Mouse (Mus musculus) heart, embryonic 16.5 days (tissue): Measurements from ENCODE around the gene Ppp5c. TPM values are rescaled to one million over a fixed set of nuclear protein-coding genes. Genes with fewer than 3 reads are reported as not detected.

ENCODE experiments used
- ATAC-seq: fragments of 200-750 bp; cut with Nextera tagmentation; replicated peaks from 2 replicates; pipeline ENCODE4 v1.8.0; 2017; ENCODE audit warnings: moderate number of reproducible peaks; ENCODE audit not compliant: insufficient read depth, low FRiP score; ENCODE audit errors: extremely low read depth
- H3K27ac ChIP-seq: fragments of 300-500 bp; sonication (generic); 2 replicates; pipeline ENCODE4 v1.5.1; 2014; ENCODE audit warnings: mild to moderate bottlenecking, low read length, control low read depth, moderate library complexity
- H3K27me3 ChIP-seq: fragments of 300-500 bp; sonication (generic); 2 replicates; pipeline ENCODE4 v1.6.1; 2014; ENCODE audit warnings: low read length, mixed read lengths; ENCODE audit not compliant: control insufficient read depth, insufficient read depth
- H3K36me3 ChIP-seq: fragments of 300-500 bp; sonication (generic); 2 replicates; pipeline ENCODE4 v1.6.1; 2014; ENCODE audit not compliant: control insufficient read depth, insufficient read depth
- H3K4me1 ChIP-seq: fragments of 300-500 bp; sonication (generic); 2 replicates; pipeline ENCODE4 v1.6.1; 2014; ENCODE audit warnings: low read length, mixed read lengths; ENCODE audit not compliant: control insufficient read depth, insufficient read depth
- H3K4me2 ChIP-seq: fragments of 300-500 bp; sonication (generic); 2 replicates; pipeline ENCODE4 v1.6.1; 2014; ENCODE audit warnings: low read depth, mild to moderate bottlenecking, control low read depth, low read length
- H3K4me3 ChIP-seq: fragments of 300-500 bp; sonication (generic); 2 replicates; pipeline ENCODE4 v1.5.1; 2014; ENCODE audit warnings: mild to moderate bottlenecking, control low read depth, low read length
- H3K9ac ChIP-seq: fragments of 300-500 bp; sonication (generic); 2 replicates; pipeline ENCODE4 v1.6.1; 2014; ENCODE audit warnings: low read length, control low read depth
- H3K9me3 ChIP-seq: fragments of 300-500 bp; sonication (generic); replicated peaks from 2 replicates; pipeline ENCODE4 v1.6.1; 2016; ENCODE audit warnings: low read length; ENCODE audit not compliant: control insufficient read depth
- WGBS: fragments of 180-500 bp; shearing (Covaris S2); extraction: QIAGEN DNeasy Blood & Tissue Kit; methylation state at CpG from one replicate; pipeline ENCODE4 v1.1.7; 2014; 5-methylcytosine and 5-hydroxymethylcytosine counted together
- polyA plus RNA-seq: library from polyadenylated mRNA; unstranded; fragments of >200 nt; fragmentation: Nextera tagmentation; extraction: Ambion mirVana; gene quantifications from 2 replicates; pipeline ENCODE4 v1.2.1, GENCODE M21; 2015

Gene Ppp5c
- polyA plus RNA-seq, 1 experiment from 2014 or later, result 108 TPM

GRCm38 (mm10) chr7:17009326-17010009 lies 18.3 kb downstream of the Ppp5c start:
- H3K4me3 ChIP-seq, result no peak overlapping the region
- no peak overlapping the region for H3K27ac ChIP-seq
- no peaks in the 10 kb centered on the region for H3K4me1 ChIP-seq
- ATAC-seq, result no peak
- peaks cover 88% of the 10 kb centered on the region for H3K36me3 ChIP-seq
- no peak overlapping the region for H3K9ac ChIP-seq
- H3K4me2 ChIP-seq, result no peak overlapping the region
- H3K27me3 ChIP-seq, result no peaks in the 10 kb centered on the region
- WGBS, result 88% methylated on average over 16 of the region's 16 CpGs
- no peaks in the 10 kb centered on the region for H3K9me3 ChIP-seq

GRCm38 (mm10) chr7:17007300-17007699 lies 20.4 kb downstream of the Ppp5c start:
- WGBS, result 74% methylated on average over 4 of the region's 4 CpGs
- Histone ChIP-seq H3K4me3 (no peak overlapping the region), H3K4me1 (0 out of 2 replicates have a peak, but pooled peaks cover 3% of the 10 kb centered on the region), H3K9me3 (no peaks in the 10 kb centered on the region), H3K27me3 (no peaks in the 10 kb centered on the region), H3K4me2 (no peak overlapping the region), H3K9ac (no peak overlapping the region), H3K27ac (no peak overlapping the region), H3K36me3 (peaks cover 73% of the 10 kb centered on the region)
- no peak for ATAC-seq

GRCm38 (mm10) chr7:17004716-17005115 lies 23.0 kb downstream of the Ppp5c start:
- Histone ChIP-seq H3K36me3 (peaks cover 64% of the 10 kb centered on the region), H3K4me1 (0 out of 2 replicates have a peak, but pooled peaks cover 3% of the 10 kb centered on the region), H3K27ac (no peak overlapping the region), H3K4me3 (no peak overlapping the region), H3K27me3 (no peaks in the 10 kb centered on the region), H3K4me2 (no peak overlapping the region), H3K9ac (no peak overlapping the region), H3K9me3 (no peaks in the 10 kb centered on the region)
- 80% methylated on average over 7 of the region's 7 CpGs for WGBS
- ATAC-seq, result no peak

GRCm38 (mm10) chr7:17003230-17003960 lies 24.3 kb downstream of the Ppp5c start:
- Histone ChIP-seq H3K9me3 (no peaks in the 10 kb centered on the region), H3K9ac (no peak overlapping the region), H3K27me3 (no peaks in the 10 kb centered on the region), H3K36me3 (peaks cover 60% of the 10 kb centered on the region), H3K27ac (peak overlapping the region; percentile 20; the same call in 1 of the 2 replicates), H3K4me3 (no peak overlapping the region), H3K4me2 (no peak overlapping the region), H3K4me1 (peaks cover 10% of the 10 kb centered on the region)
- no peak for ATAC-seq
- WGBS, result 67% methylated on average over 7 of the region's 7 CpGs

GRCm38 (mm10) chr7:17002375-17003195 lies 25.1 kb downstream of the Ppp5c start:
- peaks cover 60% of the 10 kb centered on the region for H3K36me3 ChIP-seq

GRCm38 (mm10) chr7:16999650-17000049 lies 28.1 kb downstream of the Ppp5c start:
- no peak overlapping the region for H3K4me2 ChIP-seq
- peaks cover 40% of the 10 kb centered on the region for H3K4me1 ChIP-seq
- H3K27me3 ChIP-seq, result no peaks in the 10 kb centered on the region
- no peak overlapping the region for H3K4me3 ChIP-seq
- WGBS, result 23% methylated on average over 4 of the region's 4 CpGs
- H3K9me3 ChIP-seq, result no peaks in the 10 kb centered on the region
- no peak overlapping the region for H3K9ac ChIP-seq
- no peak for ATAC-seq
- peaks cover 37% of the 10 kb centered on the region for H3K36me3 ChIP-seq
- peak overlapping the region; percentile 34 for H3K27ac ChIP-seq

More at GRCm38 (mm10) chr7:17002375-17003195, 25.1 kb downstream of the Ppp5c start:
- 16% methylated on average over 7 of the region's 7 CpGs for WGBS
- peak; percentile 51 for ATAC-seq
- peaks cover 15% of the 10 kb centered on the region for H3K4me1 ChIP-seq
- no peaks in the 10 kb centered on the region for H3K27me3 ChIP-seq
- H3K4me2 ChIP-seq, result no peak overlapping the region
- H3K9me3 ChIP-seq, result no peaks in the 10 kb centered on the region
- H3K4me3 ChIP-seq, result no peak overlapping the region
- H3K27ac ChIP-seq, result peak overlapping the region; percentile 34; the same call in 1 of the 2 replicates
- H3K9ac ChIP-seq, result no peak overlapping the region

GRCm38 (mm10) chr7:16999233-16999632 lies 28.5 kb downstream of the Ppp5c start:
- Histone ChIP-seq H3K36me3 (peaks cover 36% of the 10 kb centered on the region), H3K4me2 (no peak overlapping the region), H3K9me3 (no peaks in the 10 kb centered on the region), H3K4me1 (peaks cover 40% of the 10 kb centered on the region), H3K27ac (peak overlapping the region; percentile 34), H3K4me3 (no peak overlapping the region), H3K27me3 (no peaks in the 10 kb centered on the region), H3K9ac (no peak overlapping the region)
- ATAC-seq, result no peak; the same call in 1 of the 2 replicates
- WGBS, result 49% methylated on average over 4 of the region's 4 CpGs

- H3K4me2 ChIP-seq, result peak overlapping the region; percentile 90
- H3K4me3 ChIP-seq, result peak overlapping the region; percentile 78
- no peak for ATAC-seq
- peak overlapping the region; percentile 87 for H3K9ac ChIP-seq
- H3K27me3 ChIP-seq, result no peaks in the 10 kb centered on the region
- 75% methylated on average over 4 of the region's 4 CpGs for WGBS
- H3K36me3 ChIP-seq, result peaks cover 25% of the 10 kb centered on the region
- no peaks in the 10 kb centered on the region for H3K9me3 ChIP-seq
- peaks cover 63% of the 10 kb centered on the region for H3K4me1 ChIP-seq
- H3K27ac ChIP-seq, result peak overlapping the region; percentile 94
These were observed 32.4 kb downstream of the Ppp5c start for GRCm38 (mm10) chr7:16995345-16995744.
